Mouse (Mus musculus): Measurements from ENCODE around the gene Dusp10.

- TF ChIP-seq POLR2A (IDR thresholded peaks at IDR 0.05; ENCODE audit: extremely low read depth, insufficient read depth, low read length): no peak
- TF ChIP-seq CTCF (IDR thresholded peaks at IDR 0.05; ENCODE audit: low read depth, low read length): no peak
Observed at GRCm38 (mm10) chr1:184064306-184064705, 51.2 kb downstream of the Dusp10 start.
